ENCODE assay signal across 8 mouse cellular contexts in genomic region chr10:80115944-80116335, GRCm38 (mm10). TPM values are rescaled to one million over a fixed set of nuclear protein-coding genes. Genes with fewer than 3 reads are reported as not detected.
DNase-seq lines count a peak whose midpoint lies in the region; ATAC-seq and TF ChIP-seq lines count a peak whose summit lies in the region.

No protein-coding gene starts in this region.

- H3K9ac ChIP-seq in forebrain, embryonic 12.5 days: peak overlapping the region; percentile 85
- peak overlapping the region; percentile 78 for H3K9ac ChIP-seq in limb, embryonic 14.5 days (ENCODE audit: low read depth, low read length, severe bottlenecking)

- H3K36me3 ChIP-seq in megakaryocyte, embryonic 14.5 days (replicated peaks; ENCODE audit: low read length): peaks cover 45% of the 10 kb centered on the region
- peaks cover 23% of the 10 kb centered on the region for H3K36me3 ChIP-seq in forebrain, embryonic 12.5 days (replicated peaks)
- H3K36me3 ChIP-seq in limb, embryonic 14.5 days (ENCODE audit: control insufficient read depth, insufficient read depth, low read length): peaks cover 26% of the 10 kb centered on the region
- peaks cover 11% of the 10 kb centered on the region for H3K36me3 ChIP-seq in small intestine, adult 2 months (ENCODE audit: control insufficient read depth, insufficient read depth, low read length)

- H3K4me1 ChIP-seq in megakaryocyte, embryonic 14.5 days: peaks cover 62% of the 10 kb centered on the region
- H3K4me1 ChIP-seq in forebrain, embryonic 12.5 days: peaks cover 43% of the 10 kb centered on the region
- peaks cover 22% of the 10 kb centered on the region for H3K4me1 ChIP-seq in limb, embryonic 14.5 days (ENCODE audit: control insufficient read depth, insufficient read depth, low read length)
- H3K4me1 ChIP-seq in small intestine, adult 2 months (ENCODE audit: control insufficient read depth, insufficient read depth, insufficient read length, low read length): peaks cover 20% of the 10 kb centered on the region

- under 1% methylated on average over 61 of the region's 63 CpGs for WGBS in forebrain, embryonic 12.5 days
- 0% methylated on average over 56 of the region's 63 CpGs for WGBS in limb, embryonic 14.5 days
- WGBS in small intestine, adult 2 months: under 1% methylated on average over 63 of the region's 63 CpGs

- H3K4me3 ChIP-seq in megakaryocyte, embryonic 14.5 days (replicated peaks): peak overlapping the region; percentile 100
- peak overlapping the region; percentile 94 for H3K4me3 ChIP-seq in forebrain, embryonic 12.5 days (replicated peaks)
- peak overlapping the region; percentile 90 for H3K4me3 ChIP-seq in limb, embryonic 14.5 days (replicated peaks; ENCODE audit: low read length)
- H3K4me3 ChIP-seq in small intestine, adult 2 months (ENCODE audit: low read depth, low read length): peak overlapping the region; percentile 87

- H3K27ac ChIP-seq in forebrain, embryonic 12.5 days: peak overlapping the region; percentile 82
- H3K27ac ChIP-seq in limb, embryonic 14.5 days (replicated peaks; ENCODE audit: low read depth, low read length): peak overlapping the region; percentile 55
- peak overlapping the region; percentile 33 for H3K27ac ChIP-seq in small intestine, adult 2 months (ENCODE audit: insufficient read depth, low read depth, low read length)

- no peaks in the 10 kb centered on the region for H3K9me3 ChIP-seq in megakaryocyte, embryonic 14.5 days
- no peaks in the 10 kb centered on the region for H3K9me3 ChIP-seq in forebrain, embryonic 12.5 days
- no peaks in the 10 kb centered on the region for H3K9me3 ChIP-seq in limb, embryonic 14.5 days (ENCODE audit: control insufficient read depth, low read length)

- no peak for TF ChIP-seq CTCF in small intestine, adult 2 months (IDR thresholded peaks at IDR 0.05; ENCODE audit: extremely low read depth, insufficient read length, insufficient replicate concordance, low read depth, low read length)

- H3K27me3 ChIP-seq in megakaryocyte, embryonic 14.5 days (replicated peaks): no peaks in the 10 kb centered on the region
- no peaks in the 10 kb centered on the region for H3K27me3 ChIP-seq in forebrain, embryonic 12.5 days
- no peaks in the 10 kb centered on the region for H3K27me3 ChIP-seq in limb, embryonic 14.5 days (ENCODE audit: control insufficient read depth, insufficient read depth, low read length)
- no peaks in the 10 kb centered on the region for H3K27me3 ChIP-seq in small intestine, adult 2 months (ENCODE audit: control insufficient read depth, insufficient read depth, low read length)

- no peak for DNase-seq in limb, embryonic 14.5 days (ENCODE audit: low spot score)
- DNase-seq in Muller cell, postnatal 12 days (ENCODE audit: inconsistent ontology term): no peak
- DNase-seq in cerebellum, postnatal 14 days: no peak
- no peak for DNase-seq in left cerebral cortex, adult 9 months (ENCODE audit: low spot score in 2 of 2)

- H3K4me2 ChIP-seq in forebrain, embryonic 12.5 days: peak overlapping the region; percentile 98
- H3K4me2 ChIP-seq in limb, embryonic 14.5 days (replicated peaks; ENCODE audit: low read depth, low read length, severe bottlenecking): peak overlapping the region; percentile 95

- no peak for ATAC-seq in megakaryocyte, adult 5-6 weeks (ENCODE audit: poor library complexity, severe bottlenecking)
- ATAC-seq in forebrain, embryonic 12.5 days (ENCODE audit: low FRiP score): peak; percentile 2; the same call in 1 of the 2 replicates
- no peak for ATAC-seq in limb, embryonic 14.5 days (ENCODE audit: low FRiP score, low read depth)

- no peak for TF ChIP-seq POLR2A in limb, embryonic 14.5 days (IDR thresholded peaks at IDR 0.05; ENCODE audit: borderline replicate concordance, extremely low read depth, insufficient read depth, insufficient read length)
- TF ChIP-seq POLR2A in small intestine, adult 2 months (IDR thresholded peaks at IDR 0.05; ENCODE audit: low read depth, low read length): no peak; the same call in 1 of the 2 replicates

RNA-seq across cellular contexts. Expression of gene Stk11, which starts 0.3 kb away (rescaled TPM):
- polyA plus RNA-seq in megakaryocyte, embryonic 14.5 days (2012; ENCODE audit: insufficient read depth, low replicate concordance): 153 and 200 TPM in 2 replicates
- total RNA-seq in megakaryocyte, adult 5-6 weeks (2015): 58.0 and 60.7 TPM in 2 replicates
- total RNA-seq in megakaryocyte, adult 5-6 weeks (2017): 142 and 146 TPM in 2 replicates
- 20.8 and 23.2 TPM in 2 replicates for polyA plus RNA-seq in forebrain, embryonic 12.5 days (2016; fragmentation: Nextera tagmentation; extraction: Ambion mirVana)
- 133 and 147 TPM in 2 replicates for polyA plus RNA-seq in limb, embryonic 14.5 days (2012; rRNA removed)
- 30.1 and 32.4 TPM in 2 replicates for polyA plus RNA-seq in limb, embryonic 14.5 days (2014; fragmentation: Nextera tagmentation; extraction: Ambion mirVana)
- 77.5 and 124 TPM in 2 replicates for polyA plus RNA-seq in small intestine, adult 2 months (2012; rRNA removed)

RNA-seq across cellular contexts. Expression of gene Sbno2, which starts 10.6 kb away (rescaled TPM):
- 151 and 347 TPM in 2 replicates for polyA plus RNA-seq in megakaryocyte, embryonic 14.5 days (2012; ENCODE audit: insufficient read depth, low replicate concordance)
- 32.4 and 33.0 TPM in 2 replicates for total RNA-seq in megakaryocyte, adult 5-6 weeks (2015)
- total RNA-seq in megakaryocyte, adult 5-6 weeks (2017): 41.9 and 46.7 TPM in 2 replicates
- polyA plus RNA-seq in forebrain, embryonic 12.5 days (2016; fragmentation: Nextera tagmentation; extraction: Ambion mirVana): 14.8 and 16.4 TPM in 2 replicates
- polyA plus RNA-seq in limb, embryonic 14.5 days (2012; rRNA removed): 24.9 and 29.5 TPM in 2 replicates
- 15.3 and 16.8 TPM in 2 replicates for polyA plus RNA-seq in limb, embryonic 14.5 days (2014; fragmentation: Nextera tagmentation; extraction: Ambion mirVana)
- 61.2 and 126 TPM in 2 replicates for polyA plus RNA-seq in small intestine, adult 2 months (2012; rRNA removed)

RNA-seq across cellular contexts. Expression of gene Atp5d, which starts 22.5 kb away (rescaled TPM):
- 1,192 and 1,533 TPM in 2 replicates for polyA plus RNA-seq in megakaryocyte, embryonic 14.5 days (2012; ENCODE audit: insufficient read depth, low replicate concordance)
- total RNA-seq in megakaryocyte, adult 5-6 weeks (2015): 161 and 162 TPM in 2 replicates
- 31.0 and 34.7 TPM in 2 replicates for total RNA-seq in megakaryocyte, adult 5-6 weeks (2017)
- 405 and 428 TPM in 2 replicates for polyA plus RNA-seq in forebrain, embryonic 12.5 days (2016; fragmentation: Nextera tagmentation; extraction: Ambion mirVana)
- 449 and 577 TPM in 2 replicates for polyA plus RNA-seq in limb, embryonic 14.5 days (2012; rRNA removed)
- polyA plus RNA-seq in limb, embryonic 14.5 days (2014; fragmentation: Nextera tagmentation; extraction: Ambion mirVana): 477 TPM in 2 replicates
- polyA plus RNA-seq in small intestine, adult 2 months (2012; rRNA removed): 2,309 and 4,813 TPM in 2 replicates

RNA-seq across cellular contexts. Expression of gene Cbarp, which starts 24.7 kb away (rescaled TPM):
- polyA plus RNA-seq in megakaryocyte, embryonic 14.5 days (2012; ENCODE audit: insufficient read depth, low replicate concordance): 4.8 and 11.7 TPM in 2 replicates
- 1.6 and 2.2 TPM in 2 replicates for total RNA-seq in megakaryocyte, adult 5-6 weeks (2015)
- 1.4 TPM in 1 of 2 replicates, not detected in the other for total RNA-seq in megakaryocyte, adult 5-6 weeks (2017)
- 13.2 and 13.8 TPM in 2 replicates for polyA plus RNA-seq in forebrain, embryonic 12.5 days (2016; fragmentation: Nextera tagmentation; extraction: Ambion mirVana)
- 28.9 and 36.0 TPM in 2 replicates for polyA plus RNA-seq in limb, embryonic 14.5 days (2012; rRNA removed)
- polyA plus RNA-seq in limb, embryonic 14.5 days (2014; fragmentation: Nextera tagmentation; extraction: Ambion mirVana): 7.5 and 9.3 TPM in 2 replicates
- polyA plus RNA-seq in small intestine, adult 2 months (2012; rRNA removed): 3.7 and 6.6 TPM in 2 replicates

RNA-seq across cellular contexts. Expression of gene Midn, which starts 32.1 kb away (rescaled TPM):
- polyA plus RNA-seq in megakaryocyte, embryonic 14.5 days (2012; ENCODE audit: insufficient read depth, low replicate concordance): 171 and 203 TPM in 2 replicates
- 29.5 and 29.6 TPM in 2 replicates for total RNA-seq in megakaryocyte, adult 5-6 weeks (2015)
- 22.4 and 36.1 TPM in 2 replicates for total RNA-seq in megakaryocyte, adult 5-6 weeks (2017)
- 45.0 and 50.3 TPM in 2 replicates for polyA plus RNA-seq in forebrain, embryonic 12.5 days (2016; fragmentation: Nextera tagmentation; extraction: Ambion mirVana)
- polyA plus RNA-seq in limb, embryonic 14.5 days (2012; rRNA removed): 108 and 161 TPM in 2 replicates
- 33.4 and 39.6 TPM in 2 replicates for polyA plus RNA-seq in limb, embryonic 14.5 days (2014; fragmentation: Nextera tagmentation; extraction: Ambion mirVana)
- polyA plus RNA-seq in small intestine, adult 2 months (2012; rRNA removed): 151 and 372 TPM in 2 replicates
